Mouse (Mus musculus) hindbrain, embryonic 12.5 days (tissue): ENCODE measurements at regions not wholly inside any gene's neighbourhood (a gene's known extent, or its start where the extent isn't known, plus 50 kb on each side); places are given as distances from the start of the nearest gene placed in this dataset.
A peak's percentile ranks its signal among the peaks of the same experiment; 100 is the strongest.

Source experiments
- ATAC-seq: fragments of 200-750 bp; cut with Nextera tagmentation; 2 replicates; pipeline ENCODE4 v1.8.0; 2017; ENCODE audit warnings: moderate TSS enrichment; ENCODE audit not compliant: low FRiP score
- H3K27ac ChIP-seq: fragments of 300-500 bp; sonication (generic); 2 replicates; pipeline ENCODE4 v1.5.1; 2016; ENCODE audit warnings: mild to moderate bottlenecking
- H3K27me3 ChIP-seq: fragments of 300-500 bp; sonication (generic); 2 replicates; pipeline ENCODE4 v1.6.1; 2016; ENCODE audit warnings: mild to moderate bottlenecking
- H3K36me3 ChIP-seq: fragments of 300-500 bp; sonication (generic); 2 replicates; pipeline ENCODE4 v1.6.1; 2016; ENCODE audit warnings: mild to moderate bottlenecking
- H3K4me1 ChIP-seq: fragments of 300-500 bp; sonication (generic); 2 replicates; pipeline ENCODE4 v1.6.1; 2016
- H3K4me2 ChIP-seq: fragments of 300-500 bp; sonication (generic); replicated peaks from 2 replicates; pipeline ENCODE4 v1.6.1; 2016; ENCODE audit warnings: mild to moderate bottlenecking
- H3K4me3 ChIP-seq: fragments of 300-500 bp; sonication (generic); 2 replicates; pipeline ENCODE4 v1.5.1; 2016; ENCODE audit warnings: mild to moderate bottlenecking
- H3K9ac ChIP-seq: fragments of 300-500 bp; sonication (generic); 2 replicates; pipeline ENCODE4 v1.6.1; 2016; ENCODE audit warnings: mild to moderate bottlenecking, moderate library complexity
- H3K9me3 ChIP-seq: fragments of 300-500 bp; sonication (generic); replicated peaks from 2 replicates; pipeline ENCODE4 v1.6.1; 2016; ENCODE audit warnings: mild to moderate bottlenecking
- WGBS: fragments of 180-500 bp; shearing (Covaris S2); methylation state at CpG from one replicate; pipeline ENCODE4 v1.1.7; 2016; 5-methylcytosine and 5-hydroxymethylcytosine counted together

DNA sequence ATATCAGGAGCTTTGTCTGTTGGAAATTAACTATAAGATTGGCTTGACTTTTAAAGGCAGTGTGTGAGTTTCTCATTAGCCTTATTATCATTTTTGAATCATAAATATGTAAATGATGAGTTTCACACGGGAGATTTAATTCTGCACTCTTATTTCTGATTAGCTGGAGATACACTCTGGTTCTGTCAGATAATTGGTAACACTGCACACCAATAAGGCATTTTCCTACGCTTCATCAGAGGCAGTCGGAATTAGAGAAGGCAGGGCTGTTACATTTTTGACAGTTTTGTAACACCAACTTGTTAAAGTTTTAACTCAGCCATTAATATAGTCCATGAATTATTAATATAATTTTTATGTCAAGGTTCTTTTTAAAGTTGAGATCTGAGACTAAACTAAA lies 347.3 kb downstream of the Zfp352 start:
- Histone ChIP-seq H3K9ac (no peak overlapping the region), H3K36me3 (no peaks in the 10 kb centered on the region), H3K9me3 (no peaks in the 10 kb centered on the region), H3K4me3 (no peak overlapping the region), H3K4me1 (no peaks in the 10 kb centered on the region), H3K27me3 (no peaks in the 10 kb centered on the region), H3K4me2 (no peak overlapping the region), H3K27ac (no peak overlapping the region)
- no peak for ATAC-seq
- WGBS, result 71% methylated on average over 3 of the region's 3 CpGs

DNA sequence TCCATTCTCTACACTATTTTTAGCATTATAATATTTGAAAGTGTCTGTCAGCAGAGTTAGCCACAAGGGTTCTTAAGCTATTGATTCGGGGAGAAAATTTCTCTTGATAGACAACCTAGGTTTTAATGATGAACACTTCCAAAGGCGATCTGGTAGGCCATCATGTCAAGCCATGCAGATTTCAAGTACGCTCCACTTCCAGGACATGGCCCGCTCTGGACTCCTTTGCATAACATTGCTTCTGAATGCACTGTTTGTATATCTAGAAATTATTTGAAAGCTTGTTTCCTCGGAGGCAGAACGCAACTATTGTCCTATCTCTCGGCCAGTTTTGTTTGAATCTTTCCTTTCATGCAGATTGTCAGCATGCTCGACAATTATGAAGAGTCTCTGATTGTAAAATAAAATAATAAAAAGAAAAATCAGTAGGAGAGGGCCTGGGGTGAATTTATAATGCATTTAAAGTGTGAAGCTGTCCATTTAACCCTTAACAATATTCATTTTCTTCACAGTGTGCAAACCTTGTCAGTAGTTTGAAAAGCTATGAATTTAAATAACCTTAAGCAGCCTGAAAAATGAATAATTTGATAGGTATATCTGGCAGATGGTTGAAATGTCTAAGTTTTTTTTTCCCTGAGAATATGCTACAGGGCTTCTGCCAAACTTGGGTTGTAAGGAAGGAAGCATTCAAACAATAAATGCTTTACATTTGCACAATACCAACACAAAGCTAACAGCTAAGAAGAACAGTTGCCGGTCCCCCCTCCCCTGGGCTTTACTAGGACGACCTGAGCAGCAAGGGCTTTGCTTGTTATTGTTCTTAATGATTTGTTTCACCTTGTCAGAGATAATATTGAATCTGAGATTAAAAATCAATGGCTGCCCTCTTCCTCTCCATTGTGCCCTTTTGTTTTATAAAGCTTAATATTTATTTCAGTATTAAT lies 357.8 kb downstream of the Zfp352 start:
- Histone ChIP-seq H3K4me3 (no peak overlapping the region), H3K9ac (no peak overlapping the region), H3K36me3 (no peaks in the 10 kb centered on the region), H3K9me3 (no peaks in the 10 kb centered on the region), H3K4me2 (no peak overlapping the region), H3K27ac (no peak overlapping the region), H3K27me3 (no peaks in the 10 kb centered on the region), H3K4me1 (no peaks in the 10 kb centered on the region)
- 68% methylated on average over 10 of the region's 10 CpGs for WGBS
- peak; percentile 51 for ATAC-seq

DNA sequence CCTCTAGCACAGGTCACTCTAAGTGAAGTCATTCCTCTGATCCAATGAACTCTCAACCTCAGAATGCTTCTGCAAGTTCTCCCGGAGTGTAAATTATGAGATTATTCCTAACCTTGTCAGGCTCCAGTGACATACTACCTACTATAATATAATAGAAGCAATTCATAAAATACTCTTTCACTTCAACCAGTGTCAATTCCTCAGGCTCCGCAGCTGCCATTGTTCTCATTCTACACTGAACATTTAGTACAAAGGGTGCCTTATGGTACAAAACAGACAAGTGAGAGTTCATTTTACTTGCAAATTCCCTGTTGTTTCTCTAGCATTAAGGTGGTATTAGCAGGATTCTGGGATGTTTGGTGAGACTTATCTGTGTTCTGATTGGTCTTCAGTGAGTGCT lies 379.7 kb downstream of the Zfp352 start:
- 37% methylated on average over 2 of the region's 2 CpGs for WGBS
- no peak overlapping the region for H3K4me3 ChIP-seq
- no peaks in the 10 kb centered on the region for H3K4me1 ChIP-seq
- no peaks in the 10 kb centered on the region for H3K9me3 ChIP-seq
- no peak overlapping the region for H3K9ac ChIP-seq
- H3K27me3 ChIP-seq, result no peaks in the 10 kb centered on the region
- ATAC-seq, result no peak
- H3K27ac ChIP-seq, result no peak overlapping the region
- H3K4me2 ChIP-seq, result no peak overlapping the region
- H3K36me3 ChIP-seq, result no peaks in the 10 kb centered on the region

DNA sequence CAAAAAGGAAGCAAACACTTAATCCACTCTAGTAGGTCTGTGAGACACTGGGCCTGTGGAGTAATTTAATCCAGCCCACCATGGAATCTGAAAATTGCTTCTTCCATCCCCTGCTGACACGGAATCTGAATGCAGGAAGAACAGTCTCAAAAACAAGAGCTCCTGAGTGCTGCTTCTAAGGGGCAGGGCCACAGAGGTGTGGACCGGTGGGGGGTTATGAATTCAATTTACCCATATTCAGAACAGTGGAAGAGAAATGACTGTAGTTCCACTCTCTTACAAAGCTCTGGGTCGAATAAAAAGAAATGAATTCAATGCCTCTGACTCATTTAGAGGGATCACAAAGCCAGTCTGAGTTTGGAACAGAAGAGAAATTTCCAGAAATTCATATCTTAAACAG lies 390.3 kb downstream of the Zfp352 start:
- 26% methylated on average over 3 of the region's 3 CpGs for WGBS
- no peak for ATAC-seq
- Histone ChIP-seq H3K4me3 (no peak overlapping the region), H3K4me1 (no peaks in the 10 kb centered on the region), H3K27ac (no peak overlapping the region), H3K9ac (no peak overlapping the region), H3K27me3 (no peaks in the 10 kb centered on the region), H3K9me3 (no peaks in the 10 kb centered on the region), H3K4me2 (no peak overlapping the region), H3K36me3 (no peaks in the 10 kb centered on the region)

GRCm38 (mm10) chr4:90627937-90628336 lies 409.3 kb downstream of the Zfp352 start:
- Histone ChIP-seq H3K4me2 (no peak overlapping the region), H3K4me3 (no peak overlapping the region), H3K9me3 (no peaks in the 10 kb centered on the region), H3K36me3 (no peaks in the 10 kb centered on the region), H3K27ac (no peak overlapping the region), H3K27me3 (no peaks in the 10 kb centered on the region), H3K4me1 (no peaks in the 10 kb centered on the region), H3K9ac (no peak overlapping the region)
- 89% methylated on average over 1 of the region's 1 CpGs for WGBS
- no peak for ATAC-seq

DNA sequence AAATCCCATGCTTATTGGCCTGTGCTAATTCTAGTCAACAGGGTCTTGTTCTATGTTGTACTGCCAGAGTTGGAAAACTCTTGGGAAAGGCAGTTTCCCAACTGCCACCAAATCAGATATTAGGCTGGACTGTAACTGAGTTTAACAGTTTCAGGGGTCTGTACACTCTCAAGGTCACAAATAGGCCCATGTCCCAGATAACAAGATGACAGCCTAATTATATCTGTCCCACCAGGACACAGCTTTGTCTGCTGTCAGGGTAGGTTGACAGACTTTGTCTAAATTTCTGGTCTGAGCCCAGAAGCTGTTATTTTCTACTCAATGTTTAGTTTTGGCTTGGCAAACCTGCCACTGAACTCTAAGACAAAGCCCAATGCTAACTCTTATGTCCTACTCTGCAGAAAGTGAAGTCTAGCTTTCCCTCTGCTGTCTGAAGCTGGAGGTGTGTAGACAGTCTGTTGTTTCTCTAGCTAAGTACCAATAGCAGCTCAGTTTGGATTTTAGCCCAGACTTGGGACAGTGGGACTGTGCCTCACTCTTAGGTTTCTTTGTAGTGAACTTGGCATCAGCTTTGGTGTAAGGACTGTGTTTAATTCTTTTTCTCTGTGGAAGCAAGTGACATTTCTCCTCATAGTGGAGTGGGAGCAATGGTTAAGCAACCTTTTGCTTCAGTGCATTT lies 453.8 kb downstream of the Zfp352 start:
- Histone ChIP-seq H3K9me3 (no peaks in the 10 kb centered on the region), H3K27me3 (no peaks in the 10 kb centered on the region), H3K9ac (no peak overlapping the region), H3K4me3 (no peak overlapping the region), H3K4me1 (no peaks in the 10 kb centered on the region), H3K4me2 (no peak overlapping the region), H3K36me3 (no peaks in the 10 kb centered on the region), H3K27ac (no peak overlapping the region)
- ATAC-seq, result no peak

GRCm38 (mm10) chr4:90696945-90697344 lies 478.3 kb downstream of the Zfp352 start:
- Histone ChIP-seq H3K4me3 (no peak overlapping the region), H3K9me3 (no peaks in the 10 kb centered on the region), H3K27me3 (no peaks in the 10 kb centered on the region), H3K9ac (no peak overlapping the region), H3K4me2 (no peak overlapping the region), H3K27ac (no peak overlapping the region), H3K4me1 (no peaks in the 10 kb centered on the region), H3K36me3 (no peaks in the 10 kb centered on the region)
- WGBS, result 78% methylated on average over 5 of the region's 5 CpGs
- no peak for ATAC-seq

- no peaks in the 10 kb centered on the region for H3K9me3 ChIP-seq
- no peak overlapping the region for H3K27ac ChIP-seq
- H3K4me2 ChIP-seq, result no peak overlapping the region
- H3K9ac ChIP-seq, result no peak overlapping the region
- no peaks in the 10 kb centered on the region for H3K27me3 ChIP-seq
- H3K4me3 ChIP-seq, result no peak overlapping the region
- H3K36me3 ChIP-seq, result no peaks in the 10 kb centered on the region
- H3K4me1 ChIP-seq, result no peaks in the 10 kb centered on the region
- WGBS, result 94% methylated on average over 2 of the region's 2 CpGs
- ATAC-seq, result no peak
These were observed 510.5 kb downstream of the Zfp352 start for GRCm38 (mm10) chr4:90729168-90729567.

DNA sequence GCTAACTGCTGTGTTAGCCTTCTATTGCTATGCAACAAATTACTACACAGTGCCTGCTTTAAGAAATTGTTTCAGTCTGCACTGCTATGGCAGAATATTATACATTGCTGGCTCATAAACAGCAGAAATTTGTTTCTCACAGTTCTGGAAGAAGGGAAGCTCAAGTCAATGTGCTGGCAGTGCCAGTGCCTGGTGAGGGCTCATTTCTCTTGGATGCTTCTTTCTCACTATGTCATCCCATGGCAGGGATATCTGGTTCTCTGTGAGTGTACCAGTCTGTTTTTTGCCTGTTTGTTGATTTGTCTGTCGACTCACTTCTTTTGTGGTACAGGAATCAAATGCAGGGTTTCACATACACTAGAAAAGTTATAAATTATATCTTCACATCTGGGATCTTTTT lies 516.2 kb downstream of the Zfp352 start:
- no peaks in the 10 kb centered on the region for H3K9me3 ChIP-seq
- no peak overlapping the region for H3K4me3 ChIP-seq
- H3K36me3 ChIP-seq, result no peaks in the 10 kb centered on the region
- no peaks in the 10 kb centered on the region for H3K4me1 ChIP-seq
- no peak for ATAC-seq
- no peak overlapping the region for H3K9ac ChIP-seq
- no peak overlapping the region for H3K4me2 ChIP-seq
- no peaks in the 10 kb centered on the region for H3K27me3 ChIP-seq
- 69% methylated on average over 1 of the region's 1 CpGs for WGBS
- no peak overlapping the region for H3K27ac ChIP-seq

GRCm38 (mm10) chr4:90744106-90744505 lies 525.5 kb downstream of the Zfp352 start:
- no peaks in the 10 kb centered on the region for H3K4me1 ChIP-seq
- no peaks in the 10 kb centered on the region for H3K9me3 ChIP-seq
- 68% methylated on average over 1 of the region's 1 CpGs for WGBS
- no peaks in the 10 kb centered on the region for H3K27me3 ChIP-seq
- no peak overlapping the region for H3K9ac ChIP-seq
- no peak for ATAC-seq
- no peak overlapping the region for H3K4me3 ChIP-seq
- H3K4me2 ChIP-seq, result no peak overlapping the region
- no peaks in the 10 kb centered on the region for H3K36me3 ChIP-seq
- no peak overlapping the region for H3K27ac ChIP-seq
